Mouse (Mus musculus) mesoderm, embryonic 11.5 days (tissue): ENCODE results near the gene 2200002J24Rik.
A peak's percentile ranks its signal among the peaks of the same experiment; 100 is the strongest.
"Not testable (repeated sequence)": the region's sequence is repeated elsewhere in the genome, so short reads cannot be mapped to it uniquely, and the experiment has no call there.

Experiments
- DNase-seq: peaks from one replicate; pipeline ENCODE4 v3.0.0-alpha.2; 2012; ENCODE audit warnings: low read depth, low spot score

2200002J24Rik gene

DNA sequence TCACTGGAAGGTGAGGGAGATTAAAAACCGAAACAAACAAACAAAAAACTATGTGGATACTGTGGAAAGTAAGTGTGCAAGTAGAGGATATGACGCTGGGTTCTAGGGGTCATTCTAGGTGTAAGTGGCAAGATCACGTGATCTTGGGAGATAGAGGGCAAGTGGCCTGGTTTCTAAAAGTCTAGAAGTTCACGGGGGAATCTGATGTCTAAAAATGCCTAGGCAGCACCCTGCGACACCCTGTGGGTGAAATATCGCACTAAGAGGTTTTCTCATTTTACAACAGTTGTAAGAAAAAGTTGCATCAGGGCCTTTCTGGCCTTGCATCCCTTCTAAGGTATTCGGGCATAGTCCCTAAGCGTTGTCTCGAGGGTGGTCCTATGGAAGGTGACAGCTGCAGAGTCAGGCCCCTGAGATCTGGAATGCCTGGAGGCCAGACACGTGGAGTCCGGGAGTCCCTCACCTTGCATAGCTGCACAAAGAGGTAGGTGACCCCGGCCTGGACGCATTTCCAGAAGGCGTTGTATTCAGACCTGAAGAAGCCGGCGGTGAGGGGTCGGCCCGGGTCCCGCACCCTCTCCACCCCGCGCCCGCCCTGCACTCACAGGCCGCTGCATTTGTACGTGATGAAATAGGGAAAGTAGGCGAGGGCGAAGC lies 30.1 kb downstream of the 2200002J24Rik start:
- DNase-seq, result peak; percentile 14

- DNase-seq, result peak; percentile 96
Observed at GRCm38 (mm10) chr7:30729396-30730063, 30.8 kb downstream of the 2200002J24Rik start, which contains the start of gene Tmem147. Tmem147 (minus strand) TSS chr7:30729540.

GRCm38 (mm10) chr7:30730064-30730722 lies 31.5 kb downstream of the 2200002J24Rik start:
- DNase-seq, result not testable (repeated sequence)

- DNase-seq, result no peak
Observed at GRCm38 (mm10) chr7:30736211-30736610, 37.5 kb downstream of the 2200002J24Rik start.

DNA sequence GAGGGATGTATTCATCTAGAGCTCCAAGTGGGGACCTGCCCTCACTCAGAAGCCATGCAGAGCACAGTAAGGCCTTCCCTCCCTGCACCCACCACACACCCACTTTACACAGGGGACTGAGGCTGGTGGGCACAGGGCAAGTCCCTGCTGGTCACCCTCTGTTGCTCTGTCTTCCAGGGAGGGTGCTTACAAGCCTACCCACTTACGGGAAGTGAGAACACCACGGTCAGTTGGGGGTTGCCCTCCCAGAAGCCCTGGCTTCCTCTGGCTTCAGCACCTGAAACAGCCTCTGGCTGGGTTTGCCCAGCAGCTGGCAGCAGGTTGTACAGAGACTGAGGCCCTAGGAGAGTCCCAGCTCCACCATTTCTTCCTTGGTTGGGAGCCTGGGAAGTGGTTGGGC lies 43.8 kb downstream of the 2200002J24Rik start:
- DNase-seq, result not testable (repeated sequence)

GRCm38 (mm10) chr7:30743617-30744016 lies 44.9 kb downstream of the 2200002J24Rik start, which contains the start of gene Gapdhs:
Gapdhs (minus strand) TSS chr7:30743681.
- DNase-seq, result not testable (repeated sequence)

DNA sequence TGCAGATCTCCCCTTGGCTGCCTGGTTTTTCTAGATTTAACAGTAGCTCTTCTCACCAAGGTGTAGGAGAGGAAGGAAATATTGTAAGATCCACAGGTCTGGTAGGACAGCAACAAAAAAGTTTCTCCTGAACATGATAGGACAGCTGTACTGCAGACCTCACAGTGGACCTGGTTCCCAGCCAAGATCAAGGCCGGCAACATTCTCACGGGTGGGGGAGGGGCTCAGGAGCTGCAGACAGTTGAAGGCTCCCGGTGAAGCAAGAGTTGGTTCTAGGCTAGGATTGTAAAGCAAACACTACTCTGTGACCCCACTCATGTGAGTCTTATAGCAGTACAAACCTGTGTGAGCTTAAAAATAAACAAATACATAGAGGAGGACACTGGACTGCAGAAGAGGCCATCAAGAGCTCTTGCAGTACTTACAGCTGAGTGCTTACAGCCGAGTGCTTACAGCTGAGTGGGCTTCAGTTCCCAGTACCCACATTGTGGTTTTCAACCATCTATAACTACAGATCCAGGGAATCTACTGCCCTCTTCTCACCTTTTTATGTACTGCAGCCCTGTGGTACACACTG lies 45.4 kb downstream of the 2200002J24Rik start:
- DNase-seq, result no peak

- no peak for DNase-seq
Observed at GRCm38 (mm10) chr7:30747525-30748204, 48.9 kb downstream of the 2200002J24Rik start.
